Mouse (Mus musculus) liver (tissue): ENCODE measurements around the gene Krt33b.

ENCODE experiments used
- DNase-seq: peaks from one replicate; pipeline ENCODE4 v3.0.0-alpha.2; 2020; ENCODE audit warnings: mixed read lengths

The Krt33b gene

DNA sequence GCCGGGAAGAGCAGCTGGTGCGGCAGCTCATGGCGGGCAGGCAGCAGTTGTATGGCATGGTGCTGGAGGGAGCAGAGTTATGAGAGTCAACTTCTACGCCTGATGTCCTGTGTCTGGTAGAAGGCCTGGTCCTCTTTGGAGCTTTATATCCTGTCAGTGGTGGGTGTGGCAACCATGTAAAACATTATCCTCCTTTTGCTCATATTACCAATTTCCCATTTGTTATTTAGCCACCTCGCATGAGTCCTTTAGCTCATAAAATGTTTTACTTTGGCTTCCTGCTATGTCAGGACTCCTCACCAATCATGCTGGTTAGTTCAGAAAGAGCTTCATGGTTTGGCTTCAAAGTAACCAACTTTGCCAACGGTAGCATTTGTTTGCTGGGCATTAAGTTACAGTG, at the start of gene Krt33b:
TSS of gene Krt33b (minus strand) at position 101 of the 400 bp plus-strand sequence.
- DNase-seq: no peak

DNA sequence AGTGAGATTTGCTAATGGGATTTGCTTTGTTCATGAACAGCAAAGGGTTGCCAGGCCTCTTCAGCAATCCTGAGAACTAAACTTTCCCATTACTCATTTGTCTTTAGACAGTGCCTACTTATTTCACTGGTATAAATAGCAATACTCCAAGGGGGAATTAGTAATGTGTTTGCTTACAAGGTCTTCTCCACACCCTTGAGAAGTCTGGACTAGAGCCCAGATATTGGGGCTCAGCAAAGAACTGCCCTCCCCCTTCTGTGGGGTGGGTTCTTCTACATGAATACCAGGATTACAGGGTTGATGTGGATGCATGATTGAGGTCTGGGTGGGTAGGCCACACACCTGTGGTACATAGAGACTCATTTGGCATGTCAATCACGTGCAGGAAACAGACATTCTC, 44.2 kb upstream of the Krt33b start:
- DNase-seq: no peak

DNA sequence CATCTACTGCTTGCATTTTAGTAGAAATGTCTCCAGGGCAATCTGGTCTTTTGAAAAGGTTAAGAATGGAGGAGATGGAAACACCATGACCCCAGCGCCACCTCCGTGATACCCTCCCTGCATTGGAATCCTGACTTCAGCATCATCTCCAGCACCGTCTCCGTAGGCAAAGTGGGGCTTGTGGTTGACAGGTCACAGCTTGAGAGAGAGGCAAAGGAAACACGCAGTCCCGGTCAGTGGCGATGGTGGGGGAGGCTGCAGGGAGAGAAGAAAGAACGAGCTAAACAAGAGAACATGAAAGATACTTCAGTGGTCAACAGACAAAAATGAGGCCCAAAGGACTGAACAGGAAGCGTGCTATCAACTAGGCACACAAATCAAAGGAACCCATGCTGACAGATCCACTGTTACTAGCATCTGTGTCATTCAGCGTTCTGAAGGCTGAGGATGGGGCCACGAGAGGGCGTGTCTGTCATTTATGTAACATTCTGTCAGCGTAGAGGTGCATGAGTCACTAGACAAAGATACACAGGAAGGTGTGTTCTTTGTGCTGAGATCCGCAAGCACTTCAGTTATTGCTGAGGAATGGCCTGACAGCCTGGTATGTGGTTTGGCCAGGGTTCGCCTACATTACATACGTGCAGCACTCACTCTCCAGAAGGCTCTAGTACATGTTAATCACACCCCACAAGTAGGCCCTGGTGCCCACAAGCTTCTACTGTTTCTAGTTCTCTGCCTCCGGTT, 37.8 kb upstream of the Krt33b start:
- no peak for DNase-seq

DNA sequence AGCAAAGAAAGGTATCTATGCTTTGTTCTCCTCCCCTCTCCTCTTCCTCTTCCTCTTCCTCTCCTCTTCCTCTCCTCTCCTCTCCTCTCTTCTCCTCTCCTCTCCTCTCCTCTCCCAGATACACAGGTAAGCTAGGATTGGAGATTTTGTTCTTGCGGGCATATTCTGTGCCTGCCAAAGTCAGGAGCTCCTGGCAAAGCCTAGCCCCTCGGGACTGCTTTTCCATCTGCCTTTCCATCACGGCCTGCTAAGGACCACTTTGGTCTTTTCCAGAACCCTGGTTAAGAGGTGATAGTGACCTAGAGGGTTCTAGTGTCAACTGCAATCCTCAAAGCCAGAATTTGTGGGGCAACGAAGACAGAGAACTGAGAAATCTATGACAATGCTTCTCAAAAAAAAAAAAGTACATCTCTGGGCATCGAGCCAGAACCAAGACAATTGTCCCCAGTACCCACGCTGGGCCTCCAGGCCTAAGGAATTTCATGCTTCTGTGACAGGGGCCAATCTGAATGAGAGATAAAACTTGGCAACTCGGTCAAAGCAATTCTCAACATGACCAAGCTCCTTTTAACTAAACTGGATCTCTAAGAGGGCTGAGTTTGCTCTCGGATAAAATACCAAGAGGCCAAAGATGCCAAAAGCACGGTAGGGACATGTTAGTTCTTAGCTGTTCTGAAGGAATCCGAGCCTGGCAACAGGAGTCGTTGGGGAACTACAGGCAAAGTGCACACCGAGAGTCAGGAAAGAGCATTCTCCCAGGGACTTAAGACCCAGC, 36.8 kb upstream of the Krt33b start:
- DNase-seq: no peak

DNA sequence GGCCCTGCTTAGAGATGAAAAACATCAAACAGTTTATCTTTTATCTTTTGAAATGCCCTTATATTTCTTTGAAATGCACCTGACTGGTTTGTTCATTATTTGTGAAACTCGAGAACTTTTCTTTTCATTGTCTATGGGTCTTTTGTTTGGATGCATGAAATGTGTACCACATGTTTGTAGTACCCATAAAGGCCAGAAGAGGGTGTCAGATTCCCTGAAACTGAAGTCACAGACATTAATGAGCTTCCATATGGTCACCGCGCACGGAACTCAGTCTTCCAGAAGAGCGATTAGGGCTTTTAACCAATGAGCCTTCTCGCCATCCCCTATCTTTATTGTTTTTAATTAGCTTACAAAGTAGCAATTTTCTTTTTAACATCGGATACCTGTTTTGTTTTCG, 29.2 kb upstream of the Krt33b start:
- DNase-seq: no peak

DNA sequence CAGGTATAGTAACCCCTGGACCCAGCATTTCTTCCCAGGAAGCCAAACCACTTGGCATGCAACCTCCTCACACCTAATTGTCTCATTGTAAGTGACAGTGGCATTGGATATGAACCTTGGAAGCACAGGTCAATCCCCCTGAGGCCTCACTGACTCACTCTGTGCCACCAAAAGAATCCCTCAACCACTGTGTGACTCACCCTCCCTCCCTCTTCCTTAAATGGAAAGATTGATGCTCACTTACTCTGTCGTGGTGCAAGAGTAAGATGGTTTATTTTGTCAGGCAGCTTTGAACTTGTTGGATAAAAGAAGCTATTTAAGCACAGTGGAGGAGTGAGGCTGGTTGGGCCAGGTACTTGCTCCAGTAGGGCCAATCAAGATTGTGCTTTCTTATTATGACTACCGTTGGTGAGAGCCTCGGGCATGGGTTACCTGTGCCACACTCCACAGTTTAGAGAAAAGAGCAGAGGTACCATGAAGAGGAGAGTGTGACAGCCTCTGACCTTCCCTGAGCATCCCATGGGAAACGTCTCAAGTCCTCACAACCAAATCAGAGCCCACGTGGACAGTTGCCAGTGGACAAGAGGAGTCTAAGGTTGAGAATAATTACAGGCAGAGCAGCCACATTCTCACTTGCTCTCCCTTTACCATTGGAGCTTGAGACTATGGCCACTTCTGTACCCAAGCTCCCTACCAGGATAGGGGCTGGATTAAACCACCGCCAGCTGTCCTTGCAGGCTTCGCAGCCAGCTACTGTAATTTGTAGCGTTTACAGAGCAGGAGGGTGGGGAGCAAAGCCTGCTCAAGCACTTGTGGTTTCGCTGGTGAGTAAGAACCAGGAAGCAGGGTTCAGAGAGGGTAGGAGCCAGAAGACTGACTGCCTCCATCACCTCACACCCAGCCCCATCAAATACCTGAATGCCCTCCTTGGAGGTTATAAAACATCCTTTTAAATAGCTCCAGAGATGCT, 26.3 kb upstream of the Krt33b start:
- DNase-seq: no peak

DNA sequence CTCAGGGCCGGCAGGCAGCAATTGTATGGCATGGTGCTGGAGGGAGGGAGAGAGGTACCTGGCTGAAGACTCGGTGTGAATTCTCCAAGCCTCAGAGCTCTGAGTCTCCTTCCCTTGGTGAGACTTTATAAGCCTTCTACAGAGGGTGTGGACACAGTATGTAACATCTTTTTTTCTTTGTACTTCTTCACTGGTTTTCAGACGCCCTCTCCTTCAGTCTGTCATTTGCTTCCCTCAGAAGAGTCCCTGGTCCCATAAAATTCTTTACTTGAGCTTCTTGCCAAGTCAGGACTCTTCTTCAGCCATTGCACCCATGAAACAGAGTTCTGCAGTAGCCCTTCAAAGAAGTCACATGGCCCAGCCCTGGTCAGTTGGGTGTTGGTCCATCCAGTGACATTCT, 20.8 kb upstream of the Krt33b start, which contains the start of gene Krt31:
TSS of gene Krt31 (minus strand) at position 101 of the 400 bp plus-strand sequence.
- no peak for DNase-seq

DNA sequence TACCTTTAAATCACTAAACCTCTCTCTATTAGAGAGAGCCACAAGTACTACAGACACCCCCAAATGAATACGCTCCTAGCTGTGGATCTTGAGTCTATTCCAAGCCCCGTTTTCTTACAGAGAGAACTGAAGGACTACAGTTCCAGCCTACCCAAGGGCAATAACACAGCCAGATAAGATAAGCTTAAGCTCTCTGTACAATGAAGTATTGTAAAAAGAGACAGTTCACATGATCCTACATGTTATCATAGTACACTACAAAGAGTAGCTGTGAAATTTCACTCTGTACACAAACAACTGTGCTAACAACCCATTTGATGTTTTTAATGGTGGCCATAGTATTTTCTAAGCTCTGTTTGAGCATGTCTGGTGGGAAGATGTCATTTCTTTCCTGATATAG, 17.5 kb upstream of the Krt33b start:
- DNase-seq: no peak

DNA sequence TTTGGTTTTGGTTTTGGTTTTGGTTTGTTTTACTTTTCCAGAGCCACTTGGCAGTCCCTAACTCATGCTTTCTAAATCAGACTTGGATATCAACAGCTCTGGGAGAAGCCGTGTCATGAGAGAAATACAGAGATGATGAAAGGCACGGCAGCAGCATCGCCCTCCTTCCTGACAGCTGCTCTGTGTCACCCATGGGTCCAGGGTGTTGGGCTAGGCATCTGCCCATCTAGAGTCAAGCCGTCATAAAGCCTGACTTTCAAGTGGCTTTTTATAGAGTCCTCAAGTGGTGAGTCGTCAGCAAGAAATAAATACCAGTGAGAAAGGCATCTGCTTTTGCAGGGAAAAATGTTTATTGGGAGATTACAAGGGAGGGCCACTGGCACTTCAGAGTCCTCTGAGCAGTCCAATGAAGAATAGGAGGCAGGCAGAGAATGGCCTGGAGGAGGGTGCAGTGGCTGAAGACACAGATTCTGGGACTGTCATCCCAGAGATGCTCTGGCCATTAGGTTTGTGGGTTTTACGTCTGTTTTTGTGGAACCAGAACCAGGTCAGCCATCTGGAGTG, 16.7 kb upstream of the Krt33b start:
- no peak for DNase-seq

DNA sequence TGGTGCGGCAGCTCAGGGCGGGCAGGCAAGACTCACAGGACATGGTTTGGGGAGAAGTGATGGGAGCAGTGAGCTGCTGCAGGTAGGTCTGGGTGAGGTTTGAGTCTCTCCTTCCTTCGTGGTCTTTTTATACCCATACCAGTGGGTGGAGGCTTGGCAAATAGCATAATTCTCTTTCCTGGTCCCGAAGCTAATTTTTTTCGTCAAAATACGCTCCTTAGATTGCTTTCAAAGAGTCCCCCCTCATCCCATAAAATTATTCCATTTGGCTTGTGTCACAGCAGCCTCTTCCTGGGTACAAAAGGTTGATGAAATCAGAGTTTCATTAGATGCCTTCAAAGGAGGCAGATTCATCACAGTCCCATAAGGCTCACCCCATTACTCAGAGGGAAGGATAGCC, 11.8 kb upstream of the Krt33b start, which contains the start of gene Krt34:
TSS of gene Krt34 (minus strand) at position 101 of the 400 bp plus-strand sequence.
- DNase-seq: no peak

DNA sequence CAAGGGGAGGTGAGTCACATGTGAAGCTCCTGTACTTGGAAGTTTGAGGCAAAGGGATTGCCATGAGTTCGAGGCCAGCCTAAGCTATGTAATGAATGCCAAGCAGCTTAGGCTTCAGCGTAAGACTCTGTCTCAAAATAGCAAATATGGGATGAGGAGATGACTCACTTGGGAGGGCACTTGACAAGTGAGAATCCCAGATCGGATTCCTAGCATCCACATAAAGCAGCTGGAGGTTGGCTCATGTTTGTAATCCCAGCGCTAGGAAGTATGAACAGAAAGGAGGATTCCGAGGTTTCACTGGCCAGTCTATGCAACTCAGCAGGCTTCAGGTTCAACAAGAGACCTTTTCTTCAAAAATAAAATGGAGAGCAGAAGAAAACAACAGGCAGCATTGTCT, 8.2 kb downstream of the Krt33b start:
- no peak for DNase-seq

DNA sequence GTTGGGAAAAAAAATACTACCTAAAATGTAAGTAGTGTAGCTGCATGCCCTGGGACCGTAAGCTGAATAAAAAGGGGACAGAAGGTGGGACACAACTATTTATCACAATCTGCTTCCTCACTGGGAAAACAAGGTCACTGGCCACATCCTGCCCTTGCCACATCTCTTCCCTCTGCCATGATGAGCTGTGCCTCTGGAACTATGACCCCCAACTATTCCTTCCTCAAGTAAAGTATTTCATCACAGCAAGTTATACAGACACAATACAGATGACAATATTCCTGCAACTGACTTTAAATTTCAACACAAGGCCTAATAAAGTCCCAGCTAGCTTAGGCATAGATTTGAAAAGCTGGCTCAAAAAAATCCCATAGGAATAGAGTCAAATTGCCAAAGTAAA, 10.2 kb downstream of the Krt33b start:
- DNase-seq: no peak

DNA sequence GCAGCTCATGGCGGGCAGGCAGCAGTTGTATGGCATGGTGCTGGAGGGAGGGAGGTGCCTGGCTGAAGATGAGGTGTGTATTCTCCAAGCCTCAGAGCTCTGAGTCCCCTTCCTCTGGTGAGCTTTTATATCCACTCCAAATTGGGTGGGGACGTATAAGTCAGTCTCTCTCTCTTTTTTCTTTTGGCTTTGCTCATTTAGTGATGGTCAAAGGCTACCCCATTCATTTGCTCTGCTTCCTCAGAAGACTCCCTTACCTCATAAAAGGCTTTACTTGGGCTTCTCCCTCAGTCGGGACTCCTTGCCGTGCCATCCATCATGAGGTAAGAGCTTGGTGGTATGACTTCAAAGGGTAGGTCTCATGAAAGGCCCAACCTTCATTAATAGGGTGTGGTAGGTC, 13.6 kb downstream of the Krt33b start, which contains the start of gene Krt33a:
TSS of gene Krt33a (minus strand) at position 101 of the 400 bp plus-strand sequence.
- DNase-seq: no peak

DNA sequence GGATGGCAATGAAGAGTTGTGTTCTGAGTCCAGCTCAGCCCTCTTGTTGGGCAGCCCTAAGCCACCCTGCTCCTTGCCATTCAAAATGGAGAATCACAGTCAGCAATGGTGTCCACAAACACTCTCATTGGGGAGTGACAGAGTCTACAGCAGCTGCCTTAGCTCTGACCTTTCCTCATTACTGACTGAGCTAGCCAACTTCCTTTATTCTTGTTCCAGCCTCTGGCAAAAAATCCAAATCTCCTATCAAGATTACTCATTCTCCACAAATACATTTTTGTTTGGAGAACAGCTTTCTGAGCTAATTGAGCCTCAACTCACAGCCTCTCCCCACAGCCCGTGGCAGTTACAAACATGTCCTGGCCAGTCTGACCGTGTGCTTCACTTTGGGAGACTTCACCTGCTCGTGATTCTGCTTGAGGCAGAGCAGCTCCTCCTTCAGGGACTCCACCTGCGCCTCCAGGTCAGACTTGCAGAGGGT, 15.9 kb downstream of the Krt33b start:
- DNase-seq: no peak

DNA sequence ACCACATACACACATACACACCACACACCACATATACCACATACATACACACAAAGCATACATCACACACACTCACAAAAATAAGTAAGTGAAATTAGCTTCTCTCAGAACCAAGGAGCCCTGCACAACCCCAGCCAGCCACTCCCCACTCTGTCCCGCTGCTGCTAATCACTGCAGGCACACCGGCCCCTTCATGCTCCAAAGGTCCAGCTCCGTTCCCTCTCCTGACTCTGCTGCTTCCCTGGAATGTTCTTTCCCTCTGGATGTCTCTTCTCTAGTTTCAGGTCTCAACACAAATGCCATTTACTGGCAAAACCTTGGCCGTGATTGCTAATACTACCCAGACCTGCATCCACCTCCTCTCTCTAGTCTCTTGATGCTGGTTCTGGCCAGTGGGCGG, 19.0 kb downstream of the Krt33b start:
- DNase-seq: no peak

DNA sequence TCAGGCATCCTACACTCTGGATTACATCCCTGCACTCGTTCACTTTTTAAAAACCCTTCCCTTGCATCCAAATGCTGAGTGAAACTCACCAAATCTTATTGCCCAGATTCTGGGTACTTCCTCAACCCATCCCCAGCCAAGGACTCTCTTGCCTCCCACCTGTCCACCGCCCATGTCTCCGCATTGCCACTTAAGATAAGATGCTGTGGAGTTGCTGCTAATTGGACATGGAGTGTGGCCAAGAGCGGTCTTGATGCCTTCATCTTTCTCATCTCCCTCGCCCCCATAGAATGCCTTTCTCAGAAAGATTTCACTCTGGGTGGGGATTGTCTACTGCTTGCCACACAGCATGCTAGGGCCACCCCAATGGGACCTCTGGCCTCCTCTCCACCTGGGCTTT, 21.3 kb downstream of the Krt33b start:
- no peak for DNase-seq

DNA sequence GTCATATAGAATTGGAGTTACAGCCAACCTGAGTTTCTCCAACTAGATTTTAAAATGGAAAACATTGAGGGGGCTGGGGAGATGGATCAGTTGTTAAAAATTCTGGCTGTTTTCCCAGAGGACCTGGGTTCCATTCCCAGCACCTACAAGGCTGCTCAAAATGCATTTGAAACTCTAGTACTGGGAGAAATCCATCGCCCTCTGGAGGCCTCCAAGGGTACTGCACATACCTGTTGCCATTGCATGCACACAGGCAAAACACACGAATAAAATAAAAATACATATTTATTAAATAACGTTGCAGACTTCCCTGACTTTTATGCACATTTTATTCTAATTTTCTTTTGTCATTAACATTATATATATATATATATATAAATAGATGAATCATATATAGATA, 23.0 kb downstream of the Krt33b start:
- DNase-seq: no peak

DNA sequence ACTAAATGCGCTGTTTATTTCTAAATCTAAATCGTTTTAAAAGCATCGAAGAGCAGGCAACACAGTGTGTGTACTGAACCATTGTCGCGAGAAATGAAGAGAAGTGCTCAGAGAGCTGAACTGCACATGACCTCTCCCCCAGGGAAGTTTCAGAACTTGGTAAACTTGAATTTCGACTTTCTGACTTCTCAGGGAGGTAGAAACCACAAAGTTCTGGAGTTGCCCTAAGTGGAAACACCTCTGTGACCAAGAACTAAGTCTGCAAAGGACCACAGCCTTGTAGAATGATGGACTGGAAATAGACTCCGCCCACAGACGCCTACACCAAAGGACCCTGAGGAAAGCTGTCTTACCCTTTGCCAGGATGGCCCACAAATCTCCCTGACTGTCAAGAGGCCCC, 23.8 kb downstream of the Krt33b start:
- no peak for DNase-seq

DNA sequence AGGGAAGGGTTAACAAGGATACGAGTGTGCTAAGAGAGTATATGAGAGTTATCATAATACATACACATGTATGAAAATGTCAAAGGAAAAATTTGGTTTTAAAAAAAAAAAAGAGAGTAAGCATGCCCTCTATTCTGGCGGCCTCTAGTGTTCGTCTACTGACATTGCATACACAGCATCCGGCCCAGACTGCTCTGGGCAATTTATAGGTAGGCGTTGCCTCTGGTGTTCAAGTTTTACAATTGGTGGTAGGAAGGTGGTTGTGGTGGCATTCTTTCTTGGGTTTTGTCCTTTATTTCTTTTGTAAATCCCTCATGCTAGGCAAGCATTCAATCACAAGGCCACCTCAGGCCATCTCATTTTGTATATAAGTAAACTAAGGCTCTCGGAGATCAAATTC, 24.8 kb downstream of the Krt33b start:
- peak; percentile 19 for DNase-seq

DNA sequence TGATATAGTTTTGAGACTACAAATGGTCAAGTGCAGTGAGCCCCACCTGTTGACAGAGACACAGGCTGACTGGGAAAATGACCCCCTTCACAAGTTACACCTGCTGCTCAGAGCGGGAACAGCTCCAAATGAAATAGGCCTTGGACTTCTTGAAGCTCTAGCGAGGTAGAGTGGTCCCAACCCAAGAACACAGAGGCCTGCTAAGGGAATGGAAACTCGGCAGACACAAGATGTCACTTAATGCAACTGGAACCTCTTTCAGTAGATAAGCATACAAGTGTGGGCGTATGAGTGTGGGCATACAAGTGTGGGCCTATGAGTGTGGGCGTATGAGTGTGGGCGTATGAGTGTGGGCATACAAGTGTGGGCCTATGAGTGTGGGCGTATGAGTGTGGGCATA, 30.6 kb downstream of the Krt33b start:
- DNase-seq: no peak

DNA sequence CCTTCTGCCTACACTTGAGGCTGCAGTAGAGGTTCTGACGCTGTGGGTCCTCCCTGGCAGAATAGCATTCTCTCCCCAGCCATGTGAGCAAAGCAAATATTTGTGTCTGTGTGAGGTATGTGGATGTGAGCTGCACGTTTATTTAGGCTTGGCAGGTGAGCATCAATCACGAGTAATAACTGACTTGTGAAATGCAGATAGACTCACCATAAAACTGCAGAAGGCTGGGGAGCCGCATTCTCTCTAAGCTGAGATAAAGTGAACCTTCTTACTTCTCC, 35.3 kb downstream of the Krt33b start:
- DNase-seq: no peak

DNA sequence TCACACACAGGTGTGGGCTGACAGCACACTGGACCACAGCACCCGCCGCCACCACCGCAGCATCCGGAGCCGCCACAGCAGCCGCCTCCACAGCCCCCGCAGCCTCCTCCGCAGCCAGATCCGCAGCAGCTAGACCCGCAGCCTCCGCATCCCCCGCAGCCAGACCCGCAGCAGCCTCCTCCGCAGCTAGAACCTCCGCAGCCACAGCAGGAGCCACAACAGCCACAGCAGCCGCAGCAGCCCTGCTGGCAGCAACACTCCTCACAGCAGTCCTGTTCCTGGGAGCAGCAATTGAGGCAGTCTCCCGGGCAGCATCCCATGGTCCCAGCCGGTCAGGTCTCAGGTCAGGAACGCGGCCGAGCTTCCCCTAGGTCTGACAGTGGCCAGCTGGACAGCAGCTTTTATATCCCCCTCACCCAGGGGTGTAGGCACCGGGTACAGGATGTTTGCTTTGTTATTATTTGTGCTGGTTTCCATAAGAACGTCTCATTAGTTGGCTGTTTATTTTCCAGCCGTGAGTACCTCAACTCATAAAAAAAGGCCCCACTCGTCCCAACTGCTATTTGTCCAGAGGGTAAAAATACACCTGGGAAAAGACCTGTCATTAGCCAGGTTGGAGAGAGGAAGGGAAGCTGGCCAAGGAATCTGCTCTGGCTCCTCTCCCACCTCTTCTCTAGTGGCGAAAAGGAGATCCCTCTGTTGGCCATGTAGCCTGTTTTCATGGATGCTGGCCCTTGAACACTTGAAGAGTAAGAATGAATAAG, 35.9 kb downstream of the Krt33b start, which contains the start of gene Krtap17-1:
TSS of gene Krtap17-1 (minus strand) at position 375 of the 764 bp plus-strand sequence.
- DNase-seq: no peak
